Mouse (Mus musculus) CD4-positive helper T cell, adult 2 months (primary cell): ENCODE measurements around the gene Shtn1.

Source experiments
- DNase-seq: peaks from one replicate; pipeline ENCODE4 v3.0.0-alpha.2; 2012; ENCODE audit warnings: low read depth, missing footprints, low spot score

The Shtn1 gene

GRCm38 (mm10) chr19:59052053-59052452 lies 23.8 kb downstream of the Shtn1 start:
- no peak for DNase-seq

- no peak for DNase-seq
Measured at GRCm38 (mm10) chr19:59051622-59052021, 24.3 kb downstream of the Shtn1 start.

- DNase-seq: no peak
Measured at GRCm38 (mm10) chr19:59048852-59049251, 27.0 kb downstream of the Shtn1 start.

GRCm38 (mm10) chr19:59047511-59047910 lies 28.4 kb downstream of the Shtn1 start:
- DNase-seq: no peak

DNA sequence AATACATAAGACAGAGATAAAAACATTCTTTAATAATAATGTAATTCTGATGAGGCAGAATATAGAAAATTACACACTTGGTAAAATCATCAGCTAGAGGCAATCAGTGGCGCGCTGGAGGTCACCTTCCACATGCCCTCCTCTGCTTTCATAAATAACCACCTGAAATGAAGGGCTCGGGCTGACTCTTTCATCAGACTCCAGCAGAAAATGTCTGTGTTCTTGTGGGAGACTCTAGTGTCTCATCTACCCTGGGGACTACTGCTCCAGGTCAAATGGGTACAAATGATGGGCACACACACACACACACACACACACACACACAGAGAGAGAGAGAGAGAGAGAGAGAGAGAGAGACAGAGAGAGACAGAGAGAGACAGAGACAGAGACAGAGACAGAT lies 34.8 kb downstream of the Shtn1 start:
- no peak for DNase-seq

- DNase-seq: no peak
Measured at GRCm38 (mm10) chr19:59038793-59039192, 37.1 kb downstream of the Shtn1 start.

DNA sequence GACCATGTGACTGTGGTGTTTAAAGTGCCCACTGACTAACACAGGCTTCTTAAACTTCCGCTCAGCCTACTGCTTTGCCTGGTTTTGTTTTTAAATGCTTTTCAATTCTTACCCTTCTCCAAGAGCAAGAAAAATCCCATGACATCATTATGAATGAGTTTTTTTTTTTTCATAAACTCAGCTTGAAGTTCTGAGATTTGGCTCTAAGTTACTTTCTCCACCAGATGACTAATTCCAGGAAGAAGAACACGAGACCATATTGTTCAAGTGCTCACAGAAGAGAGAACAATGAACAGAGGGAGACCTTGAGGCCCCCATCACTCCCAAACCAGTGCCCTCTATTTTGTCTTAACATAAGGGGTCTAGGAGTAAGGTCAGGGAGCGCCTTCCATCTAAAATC lies 39.1 kb downstream of the Shtn1 start:
- no peak for DNase-seq

DNA sequence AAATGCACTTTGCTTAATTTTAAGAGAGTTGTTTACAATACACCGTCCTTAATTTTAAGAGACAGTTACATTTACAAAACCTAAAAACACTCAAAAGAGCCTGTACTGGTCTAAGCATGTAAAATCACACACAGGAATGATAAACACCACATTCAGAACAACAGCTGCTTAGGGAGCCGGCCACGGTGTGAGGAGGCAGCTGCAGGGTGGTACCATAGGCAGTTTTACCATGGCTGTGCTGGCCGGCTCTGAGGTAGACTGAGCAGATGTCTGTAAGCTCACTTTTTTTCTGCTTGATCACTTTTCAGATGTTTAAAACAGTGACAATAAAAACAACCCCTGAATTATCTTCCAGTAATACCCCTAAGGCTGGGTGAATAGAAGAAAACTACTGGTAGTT lies 42.7 kb downstream of the Shtn1 start:
- DNase-seq: no peak

GRCm38 (mm10) chr19:59030221-59030620 lies 45.7 kb downstream of the Shtn1 start:
- no peak for DNase-seq

- DNase-seq: no peak
Measured at GRCm38 (mm10) chr19:59029011-59029410, 46.9 kb downstream of the Shtn1 start.

DNA sequence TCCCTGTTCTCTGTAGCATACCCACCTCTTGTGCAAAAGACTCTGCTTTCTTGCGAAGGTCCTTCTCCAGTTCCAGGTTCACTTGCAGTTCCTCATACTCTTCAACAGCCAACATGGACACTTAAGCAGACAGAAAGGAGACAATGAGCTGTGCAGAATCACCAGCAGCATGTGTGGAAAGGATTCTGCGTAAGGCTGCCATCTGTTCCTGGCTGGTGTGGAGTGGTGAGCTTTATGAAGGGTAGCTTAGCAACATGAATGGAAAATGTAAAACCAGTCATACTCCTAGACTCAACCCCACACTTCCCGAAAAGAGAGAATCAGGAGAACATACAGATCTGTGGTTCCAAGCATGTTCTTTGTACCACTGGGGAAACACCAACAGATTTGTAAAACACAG lies 47.8 kb downstream of the Shtn1 start:
- no peak for DNase-seq

DNA sequence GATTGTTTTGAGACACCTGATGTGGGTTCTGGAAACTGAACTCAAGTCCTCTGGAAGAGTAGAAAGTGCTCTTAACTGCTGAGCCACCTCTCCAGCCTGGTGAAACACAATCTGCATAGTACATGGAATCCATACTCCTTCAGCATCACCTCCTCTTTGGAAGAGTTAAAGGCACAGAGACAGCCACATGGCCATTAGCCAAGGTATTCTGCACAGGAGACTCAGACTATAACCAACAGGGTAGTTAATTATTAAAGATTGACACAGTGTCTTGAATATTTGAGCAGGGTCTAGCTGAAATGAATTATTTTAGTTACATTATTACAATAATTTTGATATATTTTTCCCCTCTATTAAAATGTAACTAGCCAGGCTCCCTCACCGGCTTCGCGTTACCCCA lies 52.0 kb downstream of the Shtn1 start:
- no peak for DNase-seq

- no peak for DNase-seq
Measured at GRCm38 (mm10) chr19:59021644-59022043, 54.3 kb downstream of the Shtn1 start.

DNA sequence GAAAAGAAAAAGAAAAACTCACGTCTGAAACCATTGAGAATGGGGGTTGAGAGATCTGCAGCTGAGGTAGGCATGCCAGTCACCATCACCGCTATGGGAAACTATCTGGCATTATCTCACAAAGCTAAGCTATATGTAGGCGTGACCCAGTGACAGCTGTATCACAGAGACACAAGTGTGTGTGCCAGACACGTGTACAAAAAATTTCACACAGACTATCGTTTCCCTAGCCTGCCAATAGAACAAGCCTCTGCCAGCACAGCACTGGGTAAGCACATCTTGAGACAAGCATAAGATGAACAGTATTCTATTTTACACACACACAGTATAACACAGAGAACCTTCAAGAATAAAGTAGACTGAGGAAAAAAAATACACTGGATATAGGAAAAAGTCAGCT lies 65.1 kb downstream of the Shtn1 start:
- DNase-seq: no peak

GRCm38 (mm10) chr19:59006577-59007340 lies 69.1 kb downstream of the Shtn1 start:
- DNase-seq: no peak

DNA sequence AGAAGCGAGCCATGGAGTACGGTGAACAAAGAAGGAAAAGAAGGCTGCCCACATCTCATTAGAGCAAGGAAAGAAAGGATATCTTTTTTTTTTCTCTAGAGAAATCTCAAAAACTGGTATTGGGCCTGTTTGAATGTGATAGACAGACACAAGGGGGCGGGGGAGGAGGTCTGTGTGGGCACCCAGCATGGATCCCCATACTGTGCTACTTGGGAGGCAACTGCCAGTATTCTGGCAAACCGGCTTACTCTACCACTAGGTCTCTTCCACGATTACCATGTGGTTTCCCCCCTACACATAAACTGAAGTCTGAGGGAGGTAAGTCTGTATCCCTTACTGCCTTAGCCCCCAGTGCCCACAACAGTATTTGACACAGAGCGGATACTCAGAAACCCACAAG lies 73.1 kb downstream of the Shtn1 start:
- no peak for DNase-seq

DNA sequence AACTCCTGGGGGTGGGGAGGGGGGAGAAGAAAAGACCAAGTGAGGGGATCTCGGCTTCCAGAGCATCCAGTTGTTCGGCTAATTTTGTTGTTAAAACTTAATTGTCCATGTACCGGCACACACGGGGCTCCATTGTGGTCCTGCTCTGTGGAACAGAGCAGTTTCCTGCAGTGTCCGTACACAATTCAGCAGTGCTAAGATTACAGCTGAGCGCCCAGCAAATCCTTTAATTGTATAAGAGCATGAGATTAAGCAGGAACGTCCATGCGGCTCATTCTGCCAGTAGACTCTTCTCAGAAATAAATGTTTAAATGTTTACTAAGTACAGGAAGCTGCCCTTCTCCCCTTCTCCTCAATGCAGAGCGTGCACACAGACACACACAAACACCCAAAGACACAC lies 94.3 kb downstream of the Shtn1 start:
- DNase-seq: no peak

- DNase-seq: no peak
Measured at GRCm38 (mm10) chr19:58980056-58980440, 95.9 kb downstream of the Shtn1 start.

DNA sequence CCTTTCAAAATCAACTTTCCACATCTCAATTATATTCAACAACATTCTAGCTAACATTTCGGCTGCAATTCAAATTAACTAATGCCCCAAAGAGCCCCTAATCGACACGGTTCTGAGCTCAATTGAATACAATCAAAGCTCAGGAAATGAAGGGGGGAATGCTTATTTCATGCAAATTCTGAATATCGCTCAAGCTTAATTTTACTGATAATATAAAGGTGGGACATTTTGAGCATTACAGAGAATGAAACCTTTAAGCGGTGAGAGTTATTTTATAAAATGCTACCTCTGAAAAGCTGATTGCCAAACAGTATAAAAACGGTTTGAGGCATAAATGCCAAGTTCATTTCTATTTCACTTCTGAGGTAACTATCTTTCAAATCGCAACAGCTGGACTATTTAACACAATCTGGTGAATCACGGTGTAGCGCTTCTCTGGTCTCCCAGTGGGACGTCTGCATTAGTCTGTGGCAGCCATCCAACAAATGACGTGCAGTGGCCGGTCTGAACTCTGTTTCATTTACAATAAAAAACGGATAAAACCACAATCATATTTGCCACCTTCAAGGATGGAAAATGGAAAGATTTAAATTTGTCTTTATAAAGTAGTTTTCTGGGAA lies 96.4 kb downstream of the Shtn1 start:
- DNase-seq: no peak

DNA sequence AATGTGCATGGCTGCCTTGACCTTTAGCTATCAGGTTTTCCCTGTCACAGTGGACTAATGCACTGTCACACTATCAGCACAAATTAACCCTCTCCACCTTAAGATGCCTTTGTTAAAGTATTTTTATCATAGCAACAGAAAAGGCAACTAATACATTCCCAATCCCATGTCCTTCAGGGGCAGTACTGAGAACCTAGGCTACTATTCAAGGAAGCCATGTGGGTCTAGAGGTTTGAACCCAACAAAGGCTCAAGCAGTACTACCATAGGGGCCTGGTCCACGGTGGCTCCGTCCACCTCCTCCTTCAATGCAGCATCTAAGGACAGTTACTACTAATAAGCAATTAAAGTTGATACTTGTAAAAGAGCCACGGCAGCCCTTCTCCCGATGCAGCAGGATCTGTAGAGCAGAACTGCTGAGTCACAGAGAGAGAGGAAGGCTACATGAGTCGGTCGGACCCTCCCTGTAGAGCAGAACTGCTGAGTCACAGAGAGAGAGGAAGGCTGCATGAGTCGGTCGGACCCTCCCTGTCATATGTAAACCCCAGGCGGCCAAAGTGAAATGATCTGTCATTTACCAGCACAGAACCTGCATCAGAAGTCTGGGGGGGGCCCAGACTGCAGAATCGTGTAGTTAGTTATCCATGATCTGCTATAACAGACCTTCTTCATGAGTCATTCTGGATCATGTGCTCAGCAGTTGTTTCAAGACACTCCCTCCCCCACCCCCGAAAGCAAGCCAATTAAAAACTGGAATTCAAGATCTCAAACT lies 97.3 kb downstream of the Shtn1 start:
- DNase-seq: no peak

GRCm38 (mm10) chr19:58975216-58975863 lies 100.6 kb downstream of the Shtn1 start:
- no peak for DNase-seq

DNA sequence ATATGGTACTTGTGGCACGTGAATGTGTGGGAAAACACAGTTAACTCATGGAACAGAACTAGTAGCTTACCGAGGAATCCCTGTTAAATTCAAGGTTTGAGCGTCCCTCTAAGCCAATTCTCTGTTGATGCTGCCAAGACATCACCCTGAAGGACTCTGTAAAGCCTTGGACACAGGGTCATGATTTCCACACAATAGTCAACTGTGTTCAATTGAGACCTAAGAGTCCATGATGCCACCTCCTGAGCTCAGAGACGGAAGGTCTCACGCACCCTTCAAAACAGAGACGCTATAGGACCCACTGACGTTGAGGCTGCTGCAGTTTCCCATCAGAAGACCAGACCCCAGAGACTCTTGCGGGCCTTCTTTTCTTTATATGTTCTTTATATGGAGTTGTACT lies 101.8 kb downstream of the Shtn1 start:
- no peak for DNase-seq
